Mouse (Mus musculus) mouse trophoblast stem cell (cell line): Measurements from ENCODE around the gene Ptpra.

Experiments
- in situ Hi-C, 2 experiments: fragments of 300-500 bp; cut with MseI, MboI; formaldehyde crosslinking; loops; 2 replicates in 1 of 2; 3 replicates in 1 of 2; pipeline ENCODE4 v1.15.1; 2025

The Ptpra gene

DNA sequence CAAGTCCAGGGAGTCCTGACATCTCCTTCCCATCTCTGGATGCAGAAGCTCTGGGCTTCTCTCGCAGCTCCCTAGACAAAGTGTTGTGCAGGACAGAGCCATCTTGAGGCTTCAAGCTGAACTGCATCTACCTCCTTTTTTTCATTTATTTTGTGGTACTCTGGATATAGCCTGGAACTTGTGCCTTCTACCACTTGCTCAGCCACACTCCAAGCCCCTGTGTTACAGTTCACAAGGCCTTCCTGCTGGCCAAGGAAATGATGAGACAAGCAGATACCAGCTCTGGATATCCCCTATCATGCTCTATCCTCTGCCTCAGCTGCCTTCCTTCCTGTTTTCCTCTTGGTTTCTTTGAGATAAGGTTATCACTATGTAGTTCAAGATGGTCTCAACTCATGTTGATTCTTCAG, 147.5 kb downstream of the Ptpra start:
- in situ Hi-C loops, result no loop called here

DNA sequence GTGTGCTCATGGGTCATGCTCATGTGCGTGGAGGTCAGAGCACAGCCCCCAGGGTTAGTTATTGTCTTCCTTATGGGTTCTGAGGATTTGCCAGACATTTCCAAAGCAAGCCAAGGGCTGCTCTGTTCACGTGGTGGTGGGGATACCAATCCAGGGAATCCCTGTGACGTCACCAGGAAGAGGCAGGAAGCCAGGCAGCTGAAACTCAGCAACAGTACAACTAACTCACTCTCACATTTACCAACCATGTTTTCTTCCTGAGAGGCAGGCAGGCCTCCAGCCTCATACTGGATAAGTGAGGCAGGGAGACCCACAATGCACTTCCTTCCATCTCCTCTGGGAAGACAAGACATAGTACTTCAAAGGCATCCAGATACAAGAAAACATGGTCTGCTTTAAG, 148.3 kb downstream of the Ptpra start:
- in situ Hi-C loops, result no loop called here

DNA sequence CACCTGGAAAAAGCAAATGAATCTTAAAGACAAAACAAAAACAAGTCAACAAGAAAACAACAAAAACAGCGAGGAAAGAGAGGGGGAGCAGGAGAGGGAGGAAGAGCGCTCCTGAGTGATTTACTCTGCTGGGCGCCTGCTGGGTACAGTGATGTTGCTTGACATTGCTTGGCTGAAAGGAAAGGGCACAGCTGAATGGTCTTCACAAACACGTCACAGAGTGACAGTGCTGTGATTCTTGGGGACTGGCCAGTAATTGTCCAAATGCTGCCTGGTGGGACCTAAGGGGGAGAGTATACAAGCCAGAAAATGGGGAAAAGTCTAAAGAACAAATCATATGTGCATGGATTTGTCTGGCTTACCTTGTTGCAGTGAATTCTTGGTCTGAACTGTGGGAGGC, 152.1 kb downstream of the Ptpra start:
- in situ Hi-C loops, result no loop called here
